Mouse (Mus musculus) retina, embryonic 14.5 days (tissue): ENCODE measurements around the gene Pum1.
"Not testable (repeated sequence)": the region's sequence is repeated elsewhere in the genome, so short reads cannot be mapped to it uniquely, and the experiment has no call there.

Experiments used
- DNase-seq: peaks from one replicate; pipeline ENCODE4 v3.0.0-alpha.2; 2015; ENCODE audit warnings: low spot score

Pum1 gene

GRCm38 (mm10) chr4:130662979-130663725 lies at the start of gene Pum1:
Pum1 (plus strand) TSS chr4:130663321.
- DNase-seq, result peak; percentile 97

GRCm38 (mm10) chr4:130629391-130629790 lies 33.7 kb upstream of the Pum1 start:
- DNase-seq, result peak; percentile 67

GRCm38 (mm10) chr4:130630232-130630847 lies 32.8 kb upstream of the Pum1 start:
- DNase-seq, result no peak

- not testable (repeated sequence) for DNase-seq
Measured at GRCm38 (mm10) chr4:130635076-130635475, 28.0 kb upstream of the Pum1 start.

DNA sequence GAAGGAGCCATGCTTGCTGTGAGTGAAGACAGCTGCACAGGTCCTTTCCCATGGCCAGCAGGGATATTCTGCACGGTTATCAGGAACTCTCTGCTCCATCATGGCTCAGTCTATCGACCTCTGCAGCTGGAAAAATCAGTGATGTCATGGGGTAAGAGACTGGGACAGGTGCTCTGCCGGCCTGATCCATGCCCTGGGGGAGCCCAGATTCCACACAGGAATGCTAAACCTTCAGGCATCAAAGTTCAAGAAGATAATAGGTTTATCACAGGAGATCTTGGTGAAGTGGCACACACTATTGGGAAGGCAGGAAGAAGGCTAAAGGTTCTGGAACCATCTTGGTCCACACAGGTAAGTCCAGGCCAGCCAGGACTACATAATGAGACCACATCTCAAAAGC lies 26.4 kb upstream of the Pum1 start:
- DNase-seq, result no peak

GRCm38 (mm10) chr4:130637488-130638422 lies 25.4 kb upstream of the Pum1 start:
- no peak for DNase-seq

GRCm38 (mm10) chr4:130640031-130640717 lies 22.9 kb upstream of the Pum1 start:
- no peak for DNase-seq

- DNase-seq, result no peak
Measured at GRCm38 (mm10) chr4:130642468-130642867, 20.7 kb upstream of the Pum1 start.

GRCm38 (mm10) chr4:130645426-130645825 lies 17.7 kb upstream of the Pum1 start:
- DNase-seq, result no peak

DNA sequence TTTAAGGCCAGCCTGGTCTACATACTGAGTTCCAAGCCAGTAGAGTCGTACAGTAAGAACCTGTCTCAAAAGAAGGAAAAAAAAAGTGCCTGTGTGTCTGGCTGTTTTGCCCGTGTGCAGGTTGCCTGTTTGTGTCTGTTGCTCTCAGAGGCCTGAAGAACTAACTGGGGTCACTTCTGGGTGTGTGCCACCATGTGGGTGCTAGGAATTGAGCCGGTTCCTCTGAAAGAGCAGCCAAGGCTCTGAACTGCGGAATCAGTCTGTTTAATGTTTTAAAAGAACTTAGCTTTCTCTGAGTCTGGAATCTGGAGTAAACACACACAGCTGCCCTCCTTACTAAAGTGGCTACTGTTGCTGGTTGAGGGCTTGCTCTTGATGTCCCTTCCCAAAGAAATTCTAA lies 11.8 kb upstream of the Pum1 start:
- no peak for DNase-seq

GRCm38 (mm10) chr4:130652546-130652945 lies 10.6 kb upstream of the Pum1 start:
- DNase-seq, result no peak

GRCm38 (mm10) chr4:130657820-130658565 lies 5.1 kb upstream of the Pum1 start:
- DNase-seq, result no peak

DNA sequence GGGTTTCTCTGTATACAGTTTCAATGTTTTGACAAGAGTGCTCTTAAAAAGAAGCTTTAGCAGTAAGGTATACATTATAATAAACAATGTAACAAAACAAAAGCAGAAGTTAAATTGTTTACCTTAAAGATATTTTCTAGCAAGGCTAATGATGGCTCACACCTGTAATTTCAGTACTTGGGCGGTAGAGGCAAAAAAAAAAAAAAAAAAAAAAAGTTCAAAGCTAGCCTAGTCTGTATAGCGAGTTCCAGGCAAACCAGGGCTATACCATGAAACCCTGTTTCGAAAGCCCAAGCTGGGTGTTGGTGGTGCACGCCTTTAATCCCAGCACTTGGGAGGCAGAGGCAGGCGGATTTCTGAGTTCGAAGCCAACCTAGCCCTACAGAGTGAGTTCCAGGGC lies 3.7 kb upstream of the Pum1 start:
- DNase-seq, result no peak

- DNase-seq, result no peak
Measured at GRCm38 (mm10) chr4:130660106-130660505, 3.0 kb upstream of the Pum1 start.

DNA sequence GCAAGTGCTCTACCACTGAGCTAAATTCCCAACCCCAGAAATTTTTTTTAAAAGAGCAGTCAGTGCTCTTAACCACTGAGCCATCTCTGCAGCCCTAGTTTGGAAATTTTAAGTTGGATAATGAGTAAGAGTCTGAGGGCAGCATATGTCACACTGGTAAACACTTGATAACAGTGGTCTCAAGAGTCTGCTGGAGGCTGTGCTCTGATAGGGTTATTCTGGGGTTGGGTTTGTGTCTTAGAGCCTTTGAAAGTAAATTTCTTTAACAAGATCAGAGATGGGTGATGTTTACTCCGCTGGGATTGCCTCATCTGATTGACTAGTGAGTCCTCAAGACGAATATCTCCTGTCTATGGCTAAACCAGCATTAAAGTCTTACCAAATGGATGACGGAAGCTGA lies 2.0 kb upstream of the Pum1 start:
- no peak for DNase-seq

- DNase-seq, result not testable (repeated sequence)
Measured at GRCm38 (mm10) chr4:130662305-130662704, 816 bp upstream of the Pum1 start.

DNA sequence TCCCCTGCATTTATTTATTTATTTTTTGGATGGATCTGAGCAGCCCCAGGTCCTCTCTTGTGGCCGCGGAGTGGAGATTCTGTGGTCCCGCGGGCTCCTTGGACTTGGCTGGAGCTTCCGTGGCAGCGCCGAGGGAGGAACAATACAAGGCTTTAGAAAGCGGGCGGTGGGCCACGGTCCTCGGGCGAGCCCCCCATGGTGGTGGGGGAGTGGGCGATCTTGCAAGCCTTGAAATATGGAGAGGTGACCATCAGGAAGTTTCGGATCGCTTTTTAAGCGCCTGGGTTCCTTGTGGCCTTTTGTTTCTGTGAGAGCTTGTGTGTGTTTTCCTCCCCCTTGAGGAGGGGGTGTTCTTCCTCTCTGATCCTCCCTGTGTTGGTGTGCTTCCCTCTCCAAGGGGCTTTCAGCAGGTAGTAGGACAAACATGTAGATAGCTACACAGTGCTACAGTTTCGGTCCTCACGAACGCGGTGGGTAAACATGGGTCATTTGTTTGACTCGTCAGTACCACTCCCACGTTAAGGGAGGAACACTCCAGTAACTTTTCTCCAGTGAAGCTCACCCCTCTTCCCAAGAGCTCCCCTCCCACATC lies 785 bp downstream of the Pum1 start:
- peak; percentile 45 for DNase-seq

- DNase-seq, result no peak
Measured at GRCm38 (mm10) chr4:130664414-130665029, 1.4 kb downstream of the Pum1 start.

DNA sequence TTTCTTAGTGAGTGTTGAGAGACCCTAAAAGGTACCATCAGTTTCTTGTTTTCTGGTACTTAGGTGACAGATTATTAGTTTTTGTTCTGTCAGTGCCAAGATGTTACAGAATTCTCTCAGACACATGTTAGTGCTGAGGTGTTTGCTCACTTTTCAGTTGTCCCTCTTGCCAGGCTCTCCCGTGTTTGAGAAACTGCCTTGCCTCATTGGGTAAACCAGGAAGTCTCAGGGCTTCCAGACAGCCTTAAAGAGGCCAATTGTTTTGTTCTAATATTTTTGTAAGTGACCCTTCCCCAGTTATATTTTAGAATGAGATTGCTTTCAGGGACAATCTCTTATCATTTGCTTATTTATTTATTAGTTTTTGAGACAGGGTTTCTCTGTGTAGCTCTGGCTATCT lies 2.1 kb downstream of the Pum1 start:
- DNase-seq, result no peak

DNA sequence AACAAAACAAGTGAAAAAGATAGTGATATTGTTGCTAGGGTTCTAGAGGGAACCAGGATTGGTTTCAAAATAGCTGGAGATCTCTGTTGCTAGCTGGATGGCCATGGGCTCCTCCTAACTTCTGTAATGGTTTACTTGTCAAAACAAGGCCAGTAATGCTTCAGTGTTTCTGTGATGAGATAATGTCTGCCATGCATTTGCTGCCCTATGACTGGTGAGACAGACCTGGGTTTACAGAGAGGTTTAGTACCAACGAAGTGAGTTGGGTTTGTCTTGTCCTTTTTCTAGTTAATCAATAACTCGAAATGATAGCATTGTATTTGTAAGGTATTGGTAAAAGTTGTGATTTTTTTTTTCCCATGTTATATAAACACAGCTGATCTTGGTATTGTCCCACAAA lies 4.6 kb downstream of the Pum1 start:
- no peak for DNase-seq
